Mouse (Mus musculus) liver, embryonic 14.5 days (tissue): ENCODE results near the gene Cerk. TPM values are rescaled to one million over a fixed set of nuclear protein-coding genes. Genes with fewer than 3 reads are reported as not detected.
"Not testable (repeated sequence)": the region's sequence is repeated elsewhere in the genome, so short reads cannot be mapped to it uniquely, and the experiment has no call there.

ENCODE experiments used
- ATAC-seq: fragments of 200-750 bp; cut with Nextera tagmentation; 2 replicates; pipeline ENCODE4 v1.8.0; 2017; ENCODE audit warnings: moderate number of reproducible peaks, mild to moderate bottlenecking, moderate library complexity; ENCODE audit not compliant: insufficient read depth
- DNase-seq, 3 experiments: peaks; one replicate each; pipeline ENCODE4 v3.0.0-alpha.2; 2012 to 2013; ENCODE audit warnings: low read depth in 3 of 3, low spot score in 3 of 3
- H3K27ac ChIP-seq: fragments of 300-500 bp; sonication (generic); 2 replicates; pipeline ENCODE4 v1.5.1; 2014; ENCODE audit warnings: moderate library complexity, mild to moderate bottlenecking, control low read depth, inconsistent platforms
- H3K27me3 ChIP-seq: fragments of 300-500 bp; sonication (generic); 2 replicates; pipeline ENCODE4 v1.6.1; 2014; ENCODE audit warnings: mild to moderate bottlenecking, low read length, moderate library complexity; ENCODE audit not compliant: control insufficient read depth, insufficient read depth
- H3K36me3 ChIP-seq: fragments of 300-500 bp; sonication (generic); replicated peaks from 2 replicates; pipeline ENCODE4 v1.6.1; 2014; ENCODE audit warnings: low read depth; ENCODE audit not compliant: control insufficient read depth, insufficient read depth
- H3K4me1 ChIP-seq, 2 experiments: fragments of 200-500 bp in 1 of 2; fragments of 300-500 bp in 1 of 2; sonication (generic) in 1 of 2; replicated peaks; 2 replicates each; pipeline ENCODE4 v1.6.1; 2012 to 2014; ENCODE audit warnings: antibody characterized with exemption in 1 of 2, inconsistent platforms in 1 of 2, low read length in 1 of 2; ENCODE audit not compliant: control insufficient read depth in 2 of 2, insufficient read depth in 2 of 2
- H3K4me2 ChIP-seq: fragments of 300-500 bp; sonication (generic); 2 replicates; pipeline ENCODE4 v1.6.1; 2014; ENCODE audit warnings: low read depth, mild to moderate bottlenecking, control low read depth, moderate library complexity
- H3K4me3 ChIP-seq, 2 experiments: fragments of 200-500 bp in 1 of 2; fragments of 300-500 bp in 1 of 2; sonication (generic) in 1 of 2; 2 replicates each; pipeline ENCODE4 v1.5.1; 2012 to 2014; ENCODE audit warnings: low read depth in 2 of 2, low read length in 2 of 2, mild to moderate bottlenecking in 2 of 2, control low read depth in 1 of 2, inconsistent platforms in 1 of 2, moderate library complexity in 1 of 2; ENCODE audit not compliant: insufficient read depth in 1 of 2
- H3K9ac ChIP-seq: fragments of 300-500 bp; sonication (generic); replicated peaks from 2 replicates; pipeline ENCODE4 v1.6.1; 2014; ENCODE audit warnings: mild to moderate bottlenecking, control low read depth, moderate library complexity
- H3K9me3 ChIP-seq: fragments of 300-500 bp; sonication (generic); 2 replicates; pipeline ENCODE4 v1.6.1; 2016; ENCODE audit warnings: low read length, mixed read lengths; ENCODE audit not compliant: control insufficient read depth
- CTCF ChIP-seq: IDR thresholded peaks from 2 replicates; pipeline ENCODE4 v1.5.1; 2016; ENCODE audit warnings: antibody characterized with exemption, low read depth, control low read depth
- EP300 ChIP-seq: IDR thresholded peaks from 2 replicates; pipeline ENCODE4 v1.6.1; 2016; ENCODE audit warnings: antibody characterized with exemption, low read depth
- WGBS: fragments of 180-500 bp; shearing (Covaris S2); extraction: QIAGEN DNeasy Blood & Tissue Kit; methylation state at CpG from one replicate; pipeline ENCODE4 v1.1.7; 2014; ENCODE audit not compliant: insufficient replicate concordance; 5-methylcytosine and 5-hydroxymethylcytosine counted together
- polyA plus RNA-seq, 2 experiments: library from polyadenylated mRNA; depleted of rRNA in 1 of 2; stranded (reverse) in 1 of 2; unstranded in 1 of 2; fragments of >200 nt; fragmentation: Nextera tagmentation in 1 of 2; extraction: Ambion mirVana in 1 of 2; gene quantifications; 2 replicates each; pipeline versions ENCODE4 v1.2.1 to v1.2.3; 2012 to 2014

Cerk gene
- polyA plus RNA-seq, 2 experiments, result 2.7 to 2.9 TPM

DNA sequence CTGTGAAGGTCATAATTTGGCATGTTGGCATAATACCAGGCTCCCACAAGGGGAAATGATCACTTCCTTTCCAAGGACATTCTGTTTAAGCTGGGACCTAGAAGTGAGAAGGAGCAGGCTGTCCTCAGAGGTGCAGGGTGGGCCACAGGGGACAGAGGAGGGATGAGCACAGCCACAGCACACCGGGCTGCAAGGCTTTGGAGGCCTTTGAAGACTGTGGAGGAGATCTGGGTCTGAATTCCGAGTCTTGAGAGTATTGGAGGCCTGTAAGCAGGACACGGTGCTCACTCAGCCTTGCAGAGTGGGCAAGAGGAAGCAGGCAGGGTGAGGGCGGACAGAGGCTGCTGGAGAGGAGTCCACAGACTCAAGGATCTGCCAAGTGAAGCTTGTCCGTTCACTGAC, 34.3 kb upstream of the Cerk start:
- no peak overlapping the region for H3K4me3 ChIP-seq
- H3K27me3 ChIP-seq, result no peaks in the 10 kb centered on the region
- 58% methylated on average over 5 of the region's 5 CpGs for WGBS
- H3K4me1 ChIP-seq, result peaks cover 0 to 4% of the 10 kb centered on the region in 2 experiments; a peak in 3 of 4 replicates
- TF ChIP-seq CTCF, result no peak
- TF ChIP-seq EP300, result no peak
- H3K36me3 ChIP-seq, result no peaks in the 10 kb centered on the region
- H3K9me3 ChIP-seq, result no peaks in the 10 kb centered on the region
- no peak overlapping the region for H3K4me2 ChIP-seq
- DNase-seq (no peak), ATAC-seq (no peak)
- no peak overlapping the region for H3K9ac ChIP-seq
- H3K27ac ChIP-seq, result no peak overlapping the region

DNA sequence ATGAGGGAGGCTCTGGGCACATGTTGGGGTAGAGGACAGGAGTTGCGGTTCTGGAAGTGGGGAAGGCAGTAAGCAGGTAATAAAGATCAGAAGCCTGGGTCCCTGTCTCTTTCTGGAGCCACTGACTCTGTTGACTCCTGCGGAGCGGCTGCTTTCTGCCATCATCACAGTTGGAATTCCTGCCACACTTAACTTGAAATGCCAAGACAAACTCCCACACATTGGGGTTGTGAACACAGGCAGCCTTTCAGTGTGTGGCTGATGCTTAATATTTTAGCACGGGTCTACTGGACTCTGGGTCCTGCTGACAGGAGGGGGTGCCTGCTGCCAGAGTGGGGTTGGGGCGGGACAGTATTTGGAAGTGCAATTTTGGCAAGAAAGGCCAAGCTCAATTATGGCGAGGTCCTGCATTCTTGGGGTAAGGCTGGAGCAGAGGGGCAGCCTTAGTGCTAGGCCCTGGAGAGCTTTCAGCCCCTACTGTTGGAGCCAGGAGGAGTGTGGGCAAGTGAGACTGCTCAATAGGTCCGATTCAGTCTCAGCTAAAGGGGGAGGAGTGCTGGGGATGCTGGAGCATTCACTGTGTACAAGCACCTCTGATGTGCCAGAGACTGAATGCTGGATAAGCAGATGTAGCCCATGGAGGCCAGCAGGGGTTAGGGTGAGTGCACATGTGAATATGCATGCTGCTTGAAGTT, 33.7 kb upstream of the Cerk start:
- H3K27ac ChIP-seq, result no peak overlapping the region
- no peak for ATAC-seq
- TF ChIP-seq EP300, result no peak
- TF ChIP-seq CTCF, result no peak

DNA sequence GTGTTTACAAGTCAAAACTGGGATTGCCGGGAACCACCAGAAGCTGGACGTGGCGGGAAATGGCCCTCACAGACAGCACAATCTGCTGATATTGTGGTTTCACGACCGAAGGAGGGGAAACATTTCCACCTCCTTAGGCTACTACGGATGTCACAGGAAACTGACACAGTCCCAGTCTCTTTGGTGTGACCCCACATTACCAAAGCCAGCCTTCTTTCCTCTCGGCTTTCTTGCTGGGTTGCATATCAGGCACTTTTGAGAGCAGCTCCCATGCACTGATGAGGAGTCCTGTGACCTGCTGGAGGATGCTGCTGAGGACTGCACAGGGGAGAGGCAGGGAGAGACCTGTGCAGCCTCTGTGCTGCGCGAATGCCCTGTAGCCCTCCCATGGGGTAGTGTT, 30.7 kb upstream of the Cerk start:
- H3K36me3 ChIP-seq, H3K9ac ChIP-seq, ATAC-seq, H3K27ac ChIP-seq, H3K9me3 ChIP-seq, H3K4me1 ChIP-seq, H3K27me3 ChIP-seq, H3K4me3 ChIP-seq, H3K4me2 ChIP-seq, DNase-seq: not testable (repeated sequence)
- WGBS, result 50% methylated on average over 9 of the region's 9 CpGs

More for the DNA sequence above, 33.7 kb upstream of the Cerk start:
- no peak overlapping the region for H3K9ac ChIP-seq
- no peak for DNase-seq
- H3K4me1 ChIP-seq, result peaks cover 0 to 3% of the 10 kb centered on the region in 2 experiments; a peak in 3 of 4 replicates
- no peak overlapping the region for H3K4me2 ChIP-seq
- no peak overlapping the region for H3K4me3 ChIP-seq
- 69% methylated on average over 7 of the region's 7 CpGs for WGBS
- H3K36me3 ChIP-seq, result no peaks in the 10 kb centered on the region
- H3K27me3 ChIP-seq, result no peaks in the 10 kb centered on the region
- no peaks in the 10 kb centered on the region for H3K9me3 ChIP-seq

DNA sequence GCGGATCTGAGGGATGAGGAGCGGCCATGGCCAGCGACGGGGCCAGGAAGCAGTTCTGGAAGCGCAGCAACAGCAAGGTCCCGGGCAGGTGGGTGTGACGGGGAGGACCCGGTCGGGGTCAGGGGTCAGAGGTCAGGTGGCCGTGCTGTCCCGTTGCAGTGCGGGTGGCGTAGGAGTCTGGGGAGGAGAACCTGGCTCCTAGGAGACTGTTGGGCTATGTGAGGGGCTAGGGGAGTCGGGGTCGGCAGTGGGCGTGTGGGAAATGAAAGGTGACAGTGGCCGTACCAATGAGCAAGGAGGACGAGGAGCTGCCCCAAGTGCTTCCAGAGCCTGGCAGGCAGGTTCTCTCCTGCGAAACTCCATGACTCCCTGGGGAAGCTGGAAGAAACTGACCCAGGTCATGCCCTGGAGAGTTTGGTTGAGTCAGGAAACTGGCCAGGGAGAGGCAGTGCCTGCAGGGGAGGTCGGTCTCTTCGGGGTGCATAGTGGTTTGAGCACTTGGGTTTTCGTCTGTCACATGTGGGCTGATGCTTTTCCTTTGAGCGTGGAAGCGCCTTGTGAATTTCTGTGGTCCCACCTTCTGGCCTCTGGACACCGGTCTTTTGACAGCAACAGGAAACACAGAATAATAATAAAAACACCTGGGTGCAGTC, 28.7 kb upstream of the Cerk start:
- WGBS, result 10% methylated on average over 25 of the region's 25 CpGs
- TF ChIP-seq EP300, result no peak
- no peak for TF ChIP-seq CTCF
- Histone ChIP-seq H3K27me3 (no peaks in the 10 kb centered on the region), H3K36me3 (no peaks in the 10 kb centered on the region), H3K27ac (peak overlapping the region; percentile 67), H3K4me1 (peaks cover 2 to 8% of the 10 kb centered on the region in 2 experiments; a peak in 3 of 4 replicates), H3K9ac (peak overlapping the region; percentile 93), H3K4me3 (peak overlapping the region; percentile 90 to 93), H3K9me3 (no peaks in the 10 kb centered on the region), H3K4me2 (peak overlapping the region; percentile 92)
- DNase-seq (no peak), ATAC-seq (peak; percentile 63)

DNA sequence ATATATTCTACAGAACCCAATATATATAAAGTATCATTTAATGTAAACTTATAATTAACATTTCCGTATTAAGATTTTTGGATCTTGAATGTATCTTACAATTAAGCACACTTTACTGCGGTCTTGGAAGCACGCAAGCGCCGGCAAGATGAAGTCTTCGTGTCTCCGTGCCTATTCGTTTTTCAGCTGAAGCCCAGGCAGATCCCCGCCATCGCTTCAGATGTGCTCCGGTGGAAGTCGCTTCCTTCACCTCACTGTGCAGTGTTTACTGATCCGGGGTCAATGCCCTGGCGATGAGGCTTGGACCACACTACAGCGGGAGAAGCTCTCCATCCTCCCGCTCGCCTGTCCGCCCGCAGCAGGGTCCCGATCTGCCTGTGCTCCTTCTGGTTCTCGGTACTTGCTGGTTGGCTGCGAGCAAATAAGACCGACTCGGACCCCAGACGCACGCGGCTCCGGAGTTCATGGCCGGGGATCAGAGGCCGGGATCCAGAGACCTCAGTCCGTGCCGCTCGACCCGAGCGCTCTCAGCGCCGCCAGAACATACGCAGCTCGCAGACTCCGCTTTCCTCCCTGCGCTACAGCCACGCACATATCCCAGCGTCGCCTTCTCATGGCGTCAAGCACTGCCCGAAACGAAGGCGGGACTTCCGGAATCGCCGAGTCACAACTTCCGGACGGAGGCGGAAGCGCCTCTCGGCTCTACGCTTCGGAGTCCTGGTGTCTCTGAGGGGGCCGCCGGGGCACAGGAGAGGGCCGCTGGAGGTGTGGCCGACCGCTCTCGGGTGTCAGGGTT, 28.0 kb upstream of the Cerk start, which contains the start of gene Tbc1d22a:
Gene Tbc1d22a (plus strand): TSS at position 707 of the 796 bp plus-strand sequence.
- H3K36me3 ChIP-seq, result no peaks in the 10 kb centered on the region

DNA sequence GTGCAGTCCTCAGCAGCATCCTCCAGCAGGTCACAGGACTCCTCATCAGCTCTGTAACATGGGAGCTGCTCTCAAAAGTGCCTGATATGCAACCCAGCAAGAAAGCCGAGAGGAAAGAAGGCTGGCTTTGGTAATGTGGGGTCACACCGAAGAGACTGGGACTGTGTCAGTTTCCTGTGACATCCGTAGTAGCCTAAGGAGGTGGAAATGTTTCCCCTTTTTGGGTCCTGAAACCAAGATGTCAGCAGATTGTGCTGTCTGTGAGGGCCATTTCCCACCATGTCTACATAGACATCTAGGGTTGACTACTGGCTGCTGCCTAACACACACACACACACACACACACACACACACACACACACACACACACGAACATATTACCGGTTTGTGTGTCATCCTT, 26.3 kb upstream of the Cerk start:
- peak overlapping the region; percentile 2; the same call in 1 of the 2 replicates for H3K4me2 ChIP-seq
- not testable (repeated sequence) for ATAC-seq, H3K36me3 ChIP-seq, H3K4me1 ChIP-seq, H3K27me3 ChIP-seq, H3K9me3 ChIP-seq, H3K27ac ChIP-seq, DNase-seq, H3K9ac ChIP-seq, H3K4me3 ChIP-seq
- whole genome bisulfite sequencing, result 69% methylated on average over 5 of the region's 5 CpGs

More for the DNA sequence above, 28.0 kb upstream of the Cerk start, which contains the start of gene Tbc1d22a:
- H3K27ac ChIP-seq, result peak within 1 kb of the TSS; percentile 67
- H3K4me3 ChIP-seq, result peak within 1 kb of the TSS; percentile 90 to 93
- H3K4me2 ChIP-seq, result peak within 1 kb of the TSS; percentile 92
- DNase-seq (peak; percentile 88 to 89 (median 89)), ATAC-seq (peak; percentile 91)
- H3K4me1 ChIP-seq, result peaks cover 2 to 8% of the 10 kb centered on the region in 2 experiments; a peak in 3 of 4 replicates
- H3K9ac ChIP-seq, result peak within 1 kb of the TSS; percentile 93
- no peaks in the 10 kb centered on the region for H3K9me3 ChIP-seq
- TF ChIP-seq CTCF (no peak), EP300 (no peak)
- under 1% methylated on average over 64 of the region's 64 CpGs for WGBS
- no peaks in the 10 kb centered on the region for H3K27me3 ChIP-seq
